Mouse (Mus musculus): ENCODE results near the gene Smim20.

- TF ChIP-seq POLR2A (IDR thresholded peaks at IDR 0.05; ENCODE audit: low read depth, low read length) (no peak), CTCF (IDR thresholded peaks at IDR 0.05; ENCODE audit: extremely low read depth, insufficient read depth, insufficient read length, insufficient replicate concordance) (no peak)
These were observed 8.7 kb upstream of the Smim20 start for GRCm38 (mm10) chr5:53258038-53258786.

All from spleen, adult 2 months (tissue).